Mouse (Mus musculus) megakaryocyte, embryonic 14.5 days (primary cell): ENCODE results near the gene Yeats2. TPM values are rescaled to one million over a fixed set of nuclear protein-coding genes. Genes with fewer than 3 reads are reported as not detected.
"Not testable (repeated sequence)": the region's sequence is repeated elsewhere in the genome, so short reads cannot be mapped to it uniquely, and the experiment has no call there.

ENCODE experiments used
- H3K27me3 ChIP-seq: replicated peaks from 2 replicates; pipeline ENCODE3; 2012; ENCODE audit warnings: inconsistent platforms
- H3K36me3 ChIP-seq: replicated peaks from 2 replicates; pipeline ENCODE3; 2012; ENCODE audit warnings: low read length, inconsistent platforms, mixed read lengths
- H3K4me1 ChIP-seq: 2 replicates; pipeline ENCODE4 v1.6.1; 2012; ENCODE audit warnings: inconsistent platforms
- H3K4me3 ChIP-seq: replicated peaks from 2 replicates; pipeline ENCODE3; 2012; ENCODE audit warnings: moderate library complexity, mild to moderate bottlenecking, inconsistent platforms
- H3K9me3 ChIP-seq: 2 replicates; pipeline ENCODE4 v1.6.1; 2012; ENCODE audit warnings: inconsistent platforms
- FLI1 ChIP-seq: IDR thresholded peaks from 2 replicates; pipeline ENCODE4 v1.6.1; 2012; ENCODE audit warnings: low read length, inconsistent platforms, mixed read lengths
- GATA1 ChIP-seq: IDR thresholded peaks from 3 replicates; pipeline ENCODE4 v1.6.1; 2012; ENCODE audit warnings: mixed read lengths, low read length, inconsistent platforms, borderline replicate concordance
- polyA plus RNA-seq: library from polyadenylated mRNA; stranded (reverse); fragments of >175 nt; gene quantifications from 2 replicates; pipeline ENCODE4 v1.2.3, GENCODE M21; 2012; ENCODE audit warnings: low replicate concordance; ENCODE audit not compliant: insufficient read depth

Gene Yeats2
- polyA plus RNA-seq, 1 experiment, result 6.7 TPM

- no peak for TF ChIP-seq FLI1
- TF ChIP-seq GATA1, result no peak
- no peaks in the 10 kb centered on the region for H3K27me3 ChIP-seq
- H3K36me3 ChIP-seq, result peaks cover 93% of the 10 kb centered on the region
- H3K9me3 ChIP-seq, result no peaks in the 10 kb centered on the region
- H3K4me3 ChIP-seq, result no peak overlapping the region
- peaks cover 8% of the 10 kb centered on the region for H3K4me1 ChIP-seq
Observed at GRCm38 (mm10) chr16:20116069-20116468, 24.8 kb upstream of the Yeats2 start.

GRCm38 (mm10) chr16:20126319-20126883 lies 14.5 kb upstream of the Yeats2 start:
- H3K27me3 ChIP-seq, H3K4me3 ChIP-seq, H3K9me3 ChIP-seq: not testable (repeated sequence)
- peaks cover 23% of the 10 kb centered on the region for H3K4me1 ChIP-seq
- peaks cover 63% of the 10 kb centered on the region for H3K36me3 ChIP-seq

- H3K27me3 ChIP-seq, result no peaks in the 10 kb centered on the region
- no peaks in the 10 kb centered on the region for H3K9me3 ChIP-seq
- H3K36me3 ChIP-seq, result peaks cover 26% of the 10 kb centered on the region
- H3K4me1 ChIP-seq, result peaks cover 22% of the 10 kb centered on the region
- H3K4me3 ChIP-seq, result no peak overlapping the region
- no peak for TF ChIP-seq GATA1
- no peak for TF ChIP-seq FLI1
Observed at GRCm38 (mm10) chr16:20130397-20130796, 10.5 kb upstream of the Yeats2 start.

GRCm38 (mm10) chr16:20144568-20144967 lies 3.7 kb downstream of the Yeats2 start:
- Histone ChIP-seq H3K36me3 (peaks cover 30% of the 10 kb centered on the region), H3K27me3 (no peaks in the 10 kb centered on the region)
- no peak for TF ChIP-seq GATA1

GRCm38 (mm10) chr16:20151991-20152390 lies 11.1 kb downstream of the Yeats2 start:
- H3K4me3 ChIP-seq, result no peak overlapping the region
- no peaks in the 10 kb centered on the region; the same call in 1 of the 2 replicates for H3K4me1 ChIP-seq
- peaks cover 67% of the 10 kb centered on the region for H3K36me3 ChIP-seq
- TF ChIP-seq FLI1, result no peak
- TF ChIP-seq GATA1, result no peak
- H3K27me3 ChIP-seq, result no peaks in the 10 kb centered on the region
- no peaks in the 10 kb centered on the region for H3K9me3 ChIP-seq

More at GRCm38 (mm10) chr16:20144568-20144967, 3.7 kb downstream of the Yeats2 start:
- Histone ChIP-seq H3K9me3 (no peaks in the 10 kb centered on the region), H3K4me1 (peaks cover 49% of the 10 kb centered on the region), H3K4me3 (no peak overlapping the region)

- H3K36me3 ChIP-seq, result peaks cover 79% of the 10 kb centered on the region
Observed at GRCm38 (mm10) chr16:20153742-20154141, 12.9 kb downstream of the Yeats2 start.

GRCm38 (mm10) chr16:20160130-20160529 lies 19.3 kb downstream of the Yeats2 start:
- peaks cover 16% of the 10 kb centered on the region for H3K4me1 ChIP-seq
- H3K9me3 ChIP-seq, result no peaks in the 10 kb centered on the region
- H3K36me3 ChIP-seq, result peaks cover 92% of the 10 kb centered on the region
- no peaks in the 10 kb centered on the region for H3K27me3 ChIP-seq
- TF ChIP-seq GATA1 (no peak), FLI1 (no peak)
- H3K4me3 ChIP-seq, result no peak overlapping the region

More at GRCm38 (mm10) chr16:20153742-20154141, 12.9 kb downstream of the Yeats2 start:
- TF ChIP-seq FLI1, result no peak
- TF ChIP-seq GATA1, result no peak
- Histone ChIP-seq H3K4me1 (peaks cover under 1% of the 10 kb centered on the region), H3K4me3 (no peak overlapping the region), H3K27me3 (no peaks in the 10 kb centered on the region), H3K9me3 (no peaks in the 10 kb centered on the region)

GRCm38 (mm10) chr16:20169071-20169470 lies 28.2 kb downstream of the Yeats2 start:
- Histone ChIP-seq H3K4me3 (no peak overlapping the region), H3K4me1 (peaks cover 12% of the 10 kb centered on the region)

GRCm38 (mm10) chr16:20169471-20170106 lies 28.7 kb downstream of the Yeats2 start:
- Histone ChIP-seq H3K27me3 (no peaks in the 10 kb centered on the region), H3K4me3 (no peak overlapping the region), H3K36me3 (peaks cover 94% of the 10 kb centered on the region), H3K9me3 (no peaks in the 10 kb centered on the region), H3K4me1 (peaks cover 12% of the 10 kb centered on the region)
- TF ChIP-seq GATA1 (no peak), FLI1 (no peak)

More at GRCm38 (mm10) chr16:20169071-20169470, 28.2 kb downstream of the Yeats2 start:
- H3K36me3 ChIP-seq, result peaks cover 94% of the 10 kb centered on the region
- TF ChIP-seq GATA1, result no peak
- TF ChIP-seq FLI1, result no peak
- H3K9me3 ChIP-seq, result no peaks in the 10 kb centered on the region
- no peaks in the 10 kb centered on the region for H3K27me3 ChIP-seq

- TF ChIP-seq GATA1 (no peak), FLI1 (no peak)
- Histone ChIP-seq H3K9me3 (no peaks in the 10 kb centered on the region), H3K4me1 (no peaks in the 10 kb centered on the region; the same call in 1 of the 2 replicates), H3K4me3 (no peak overlapping the region), H3K36me3 (peaks cover 68% of the 10 kb centered on the region), H3K27me3 (no peaks in the 10 kb centered on the region)
Observed at GRCm38 (mm10) chr16:20179406-20180175, 38.7 kb downstream of the Yeats2 start.
